Mouse (Mus musculus): ENCODE data around the gene Trim66. TPM values are rescaled to one million over a fixed set of nuclear protein-coding genes. Genes with fewer than 3 reads are reported as not detected.

Gene Trim66
- 0.38 TPM for polyA plus RNA-seq (2014; fragmentation: Illumina TruSeq; extraction: RNeasy Lipid Tissue Mini Kit (QIAGEN cat#74804); ENCODE audit: low read depth, low replicate concordance)

GRCm38 (mm10) chr7:109508034-109508433 is at the start of gene Trim66:
Trim66 (minus strand) TSS chr7:109508134.

GRCm38 (mm10) chr7:109518838-109519696 is 11.1 kb upstream of the Trim66 start, which contains the start of gene Rpl27a:
Rpl27a (plus strand) TSS chr7:109519147.

GRCm38 (mm10) chr7:109438781-109439591 is 68.9 kb downstream of the Trim66 start, which contains the start of gene Stk33:
Stk33 (minus strand) TSS chr7:109439081.

Other genes starting within 250 kb of the Trim66 start
- gene Stk33, start 69.1 kb downstream of the Trim66 start, polyA plus RNA-seq (2014; fragmentation: Illumina TruSeq; extraction: RNeasy Lipid Tissue Mini Kit (QIAGEN cat#74804); ENCODE audit: low read depth, low replicate concordance), result 6.0 TPM
- gene Rpl27a, start 11.0 kb upstream of the Trim66 start, polyA plus RNA-seq (2014; fragmentation: Illumina TruSeq; extraction: RNeasy Lipid Tissue Mini Kit (QIAGEN cat#74804); ENCODE audit: low read depth, low replicate concordance), result 750 TPM
- gene St5, start 195.5 kb upstream of the Trim66 start, polyA plus RNA-seq (2014; fragmentation: Illumina TruSeq; extraction: RNeasy Lipid Tissue Mini Kit (QIAGEN cat#74804); ENCODE audit: low read depth, low replicate concordance), result 36.6 TPM
- gene Akip1, start 195.6 kb upstream of the Trim66 start, polyA plus RNA-seq (2014; fragmentation: Illumina TruSeq; extraction: RNeasy Lipid Tissue Mini Kit (QIAGEN cat#74804); ENCODE audit: low read depth, low replicate concordance), result 29.0 TPM
- 2.9 TPM for gene BC051019, start 215.7 kb upstream of the Trim66 start, polyA plus RNA-seq (2014; fragmentation: Illumina TruSeq; extraction: RNeasy Lipid Tissue Mini Kit (QIAGEN cat#74804); ENCODE audit: low read depth, low replicate concordance)
- not detected for gene Ascl3, start 223.6 kb upstream of the Trim66 start, polyA plus RNA-seq (2014; fragmentation: Illumina TruSeq; extraction: RNeasy Lipid Tissue Mini Kit (QIAGEN cat#74804); ENCODE audit: low read depth, low replicate concordance)
- 45.7 TPM for gene Tmem9b, start 244.7 kb upstream of the Trim66 start, polyA plus RNA-seq (2014; fragmentation: Illumina TruSeq; extraction: RNeasy Lipid Tissue Mini Kit (QIAGEN cat#74804); ENCODE audit: low read depth, low replicate concordance)

All from adipose tissue, adult 10 weeks (tissue).